Mouse (Mus musculus) left cerebral cortex, postnatal 4 days (tissue): ENCODE data around the gene Fcrl1. TPM values are rescaled to one million over a fixed set of nuclear protein-coding genes. Genes with fewer than 3 reads are reported as not detected.

Source experiments
- DNase-seq: peaks from one replicate; pipeline ENCODE4 v3.0.0-alpha.2; 2022
- intact Hi-C: fragments of 180-260 bp; cut with DNase I; formaldehyde crosslinking; loops from one replicate; pipeline ENCODE4 v1.15.1; 2025
- total RNA-seq, 2 experiments: library from RNA; stranded (reverse); gene quantifications; 2 replicates each; pipeline ENCODE4 v1.2.3; 2021

Fcrl1 gene
- total RNA-seq, 2 experiments from 2014 or later = not detected

DNA sequence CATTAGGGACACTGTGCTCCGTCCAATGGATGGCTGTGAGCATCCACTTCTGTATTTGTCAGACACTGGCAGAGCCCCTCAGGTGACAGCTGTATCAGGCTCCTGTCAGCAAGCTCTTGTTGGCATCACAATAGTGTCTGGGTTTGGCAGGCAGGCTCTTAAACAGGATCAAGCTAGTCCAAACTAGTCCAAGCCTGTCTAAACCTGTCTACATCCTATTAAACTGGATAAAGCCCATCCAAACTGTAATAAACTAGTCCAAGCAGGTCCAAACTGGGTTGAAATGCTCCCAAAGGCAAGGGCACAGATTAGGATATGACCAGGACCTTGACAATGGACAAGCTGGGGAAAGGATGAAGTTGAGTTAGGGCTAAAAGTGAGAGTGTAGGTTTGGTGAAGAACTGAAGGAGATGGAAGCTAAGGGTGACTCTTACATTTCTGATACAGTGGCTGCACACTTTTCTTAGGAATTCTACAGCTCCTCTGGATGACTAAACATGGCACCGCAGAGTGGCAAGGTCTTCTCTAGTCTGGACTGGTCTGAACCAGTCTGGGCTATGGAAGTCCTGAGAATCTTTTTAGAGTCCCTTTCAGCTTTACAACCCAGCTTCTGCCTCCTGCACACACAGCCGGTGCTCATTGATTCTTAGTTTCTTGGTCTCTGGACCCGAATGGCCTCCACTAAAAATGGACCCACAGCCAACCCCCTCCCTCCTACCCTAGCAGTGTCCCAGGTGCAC is 33.2 kb downstream of the Fcrl1 start:
- DNase-seq = no peak
- intact Hi-C loops = no loop called here

DNA sequence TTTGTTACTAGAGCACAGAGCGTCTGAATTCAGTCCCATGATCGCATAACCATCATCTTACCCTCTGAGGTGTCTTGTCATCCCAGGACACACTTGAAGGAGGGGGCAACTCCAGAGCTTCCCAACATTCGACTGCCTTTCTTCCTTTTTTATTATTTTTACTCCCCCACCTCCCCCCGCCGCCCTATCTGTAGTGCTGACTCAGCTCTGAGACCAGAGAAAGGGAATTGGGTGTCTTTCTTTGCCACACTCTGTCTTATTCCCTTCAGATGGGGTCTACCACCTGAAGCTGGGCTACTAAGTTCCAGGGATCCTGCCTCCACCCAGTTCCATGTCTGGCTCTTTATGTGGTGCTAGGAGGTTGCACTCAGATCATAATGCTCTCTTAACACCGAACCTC is 34.4 kb downstream of the Fcrl1 start:
- intact Hi-C loops = no loop called here
- no peak for DNase-seq

DNA sequence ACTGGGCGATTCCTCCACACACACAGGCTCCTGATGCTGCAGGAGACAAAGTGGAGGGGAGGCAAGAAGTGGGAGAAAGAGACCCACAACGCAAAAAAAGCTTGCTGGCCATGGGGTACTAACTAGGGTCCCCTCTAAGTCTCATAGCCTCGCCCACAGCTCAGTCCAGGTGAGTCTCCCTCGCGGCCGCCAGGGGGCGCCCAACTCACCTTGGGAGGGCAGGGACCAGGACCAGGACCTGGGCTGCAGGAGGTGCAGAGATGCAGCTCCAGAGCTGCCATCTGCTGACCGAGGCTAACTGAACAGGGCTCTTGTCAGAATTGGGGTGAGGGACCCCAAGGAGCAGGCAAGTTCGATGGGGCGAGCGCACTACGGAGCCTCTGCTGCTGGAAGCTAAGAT is 35.0 kb downstream of the Fcrl1 start:
- intact Hi-C loops = no loop called here
- DNase-seq = peak; percentile 47

DNA sequence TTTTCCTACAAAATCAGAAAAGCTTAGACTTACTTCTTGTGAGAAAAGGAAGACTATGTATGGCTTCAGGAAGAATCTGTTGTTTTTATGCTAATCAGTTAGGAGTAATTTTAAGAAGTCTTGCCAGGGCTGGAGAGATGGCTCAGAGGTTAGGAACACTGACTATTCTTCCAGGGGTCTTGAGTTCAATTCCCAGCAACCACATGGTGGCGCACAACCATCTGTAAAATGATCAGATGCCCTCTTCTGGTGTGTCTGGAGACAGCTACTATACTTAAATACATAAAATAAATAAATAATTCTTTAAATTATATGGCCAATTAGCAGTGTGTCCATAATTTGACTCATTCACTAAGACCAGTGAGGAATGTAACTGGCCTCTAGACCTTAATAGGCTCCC is 44.5 kb downstream of the Fcrl1 start:
- intact Hi-C loops = no loop called here
- no peak for DNase-seq

DNA sequence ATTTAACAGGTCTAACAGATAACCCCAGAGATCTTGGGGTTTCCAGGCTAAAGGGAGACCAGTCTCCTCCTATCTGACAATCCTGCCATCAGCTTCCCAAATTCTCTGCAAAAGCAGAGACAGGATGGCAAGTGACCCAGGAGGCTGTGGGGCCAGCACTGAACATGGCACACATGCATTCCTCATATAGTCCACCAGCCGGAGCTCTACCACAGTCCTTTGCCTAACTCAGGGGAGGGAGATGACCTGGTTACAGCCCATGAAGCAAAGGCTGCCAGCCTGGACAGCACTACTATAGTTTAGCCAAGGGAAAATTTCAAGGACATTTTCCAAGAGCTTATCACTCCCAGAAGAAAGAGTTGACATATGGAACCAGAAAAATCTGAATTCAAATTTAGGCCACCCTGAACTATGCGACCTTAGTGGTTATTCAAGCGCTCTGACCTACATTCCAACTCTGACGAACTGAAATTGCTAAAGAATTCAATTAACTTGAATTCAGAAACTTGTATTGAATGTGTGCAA is 46.3 kb downstream of the Fcrl1 start:
- intact Hi-C loops = no loop called here
- no peak for DNase-seq

DNA sequence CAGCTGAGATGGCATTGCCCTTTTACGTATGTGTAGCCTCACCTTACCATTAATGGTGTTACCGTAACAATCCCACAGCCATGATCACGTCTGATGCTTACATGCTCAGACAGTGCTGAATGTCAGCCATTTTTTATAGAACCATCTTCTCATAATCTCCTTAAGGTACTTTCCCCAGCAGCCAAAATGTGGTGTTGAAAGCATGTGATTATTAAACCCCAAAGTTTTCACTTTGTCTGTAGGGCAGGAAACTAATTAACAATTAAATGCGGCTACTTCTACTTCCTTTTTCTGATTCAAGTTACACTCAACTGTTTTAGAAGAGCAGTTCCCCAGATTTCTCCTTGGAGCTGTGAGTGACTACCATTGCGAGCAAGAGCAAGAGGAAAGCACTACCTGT is 59.3 kb downstream of the Fcrl1 start, which contains the start of gene Fcrl5:
Fcrl5 (plus strand) TSS at position 295 of the 400 bp plus-strand sequence.
- no peak for DNase-seq
- intact Hi-C loops = no loop called here

DNA sequence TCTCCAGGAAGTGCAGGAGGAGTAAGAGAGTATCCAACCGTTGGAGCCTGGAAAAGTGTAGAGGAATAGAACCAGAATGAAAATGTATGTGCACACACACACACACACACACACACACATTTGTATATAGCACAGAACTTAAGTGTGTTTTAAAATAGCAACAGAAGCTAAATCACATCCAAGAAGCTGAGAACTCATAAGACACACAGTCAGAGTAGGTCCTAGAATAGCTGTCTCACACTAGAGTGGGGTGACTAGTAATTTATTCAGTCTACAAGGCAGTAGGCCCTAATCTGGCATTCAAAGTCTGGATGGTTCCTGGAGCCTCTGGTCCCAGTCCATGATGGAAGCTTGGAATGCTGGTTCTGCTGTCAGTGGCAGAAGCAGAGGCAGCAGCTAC is 64.4 kb downstream of the Fcrl1 start:
- intact Hi-C loops = no loop called here
- DNase-seq = no peak

DNA sequence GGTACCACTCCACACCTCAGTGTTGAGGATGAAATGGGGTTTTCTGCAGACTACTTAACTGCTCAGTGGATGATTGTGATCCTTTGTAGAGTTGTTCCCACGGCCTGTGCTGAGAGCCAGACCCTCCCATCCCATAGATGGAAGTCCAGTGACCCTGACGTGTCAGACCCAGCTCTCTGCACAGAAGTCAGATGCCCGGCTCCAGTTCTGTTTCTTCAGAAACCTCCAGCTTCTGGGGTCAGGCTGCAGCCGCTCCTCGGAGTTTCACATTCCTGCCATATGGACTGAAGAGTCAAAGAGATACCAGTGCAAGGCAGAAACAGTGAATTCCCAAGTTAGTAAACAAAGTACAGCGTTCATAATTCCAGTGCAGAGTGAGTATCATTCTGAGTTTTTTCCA is 67.8 kb downstream of the Fcrl1 start:
- intact Hi-C loops = no loop called here
- no peak for DNase-seq

Other genes with a start within 250 kb of the Fcrl1 start
- 1 to 10 TPM; 9.1 to 9.5 TPM for gene Kirrel, start 201.6 kb upstream of the Fcrl1 start, total RNA-seq
- gene Fcrls, start 112.6 kb upstream of the Fcrl1 start, total RNA-seq = 10 to 100 TPM; 13.7 to 14.4 TPM
- gene Cd5l, start 18.5 kb upstream of the Fcrl1 start, total RNA-seq = not detected
- gene Fcrl5, start 59.4 kb downstream of the Fcrl1 start, total RNA-seq = not detected
- 10 to 100 TPM; 17.2 to 18.3 TPM for gene Etv3, start 149.0 kb downstream of the Fcrl1 start, total RNA-seq
- 10 to 100 TPM; 47.6 to 48.3 TPM for gene Arhgef11, start 241.2 kb downstream of the Fcrl1 start, total RNA-seq